Mouse (Mus musculus) lung, postnatal 25 days (tissue): ENCODE data around the gene Cblc.

Source experiments
- DNase-seq: peaks from one replicate; pipeline ENCODE4 v3.0.0; 2022; ENCODE audit warnings: low spot score

Cblc gene

GRCm38 (mm10) chr7:19796697-19797588 lies at the start of gene Cblc:
TSS of gene Cblc (minus strand) at chr7:19796809.
- peak; percentile 94 for DNase-seq

- no peak for DNase-seq
These were observed 48.0 kb upstream of the Cblc start for GRCm38 (mm10) chr7:19844521-19845171.

GRCm38 (mm10) chr7:19843561-19843960 lies 47.0 kb upstream of the Cblc start:
- DNase-seq = peak; percentile 74

GRCm38 (mm10) chr7:19842885-19843504 lies 46.4 kb upstream of the Cblc start:
- DNase-seq = no peak

- DNase-seq = no peak
These were observed 45.2 kb upstream of the Cblc start for GRCm38 (mm10) chr7:19841686-19842413.

GRCm38 (mm10) chr7:19840936-19841335 lies 44.3 kb upstream of the Cblc start:
- DNase-seq = no peak

GRCm38 (mm10) chr7:19840371-19840770 lies 43.8 kb upstream of the Cblc start:
- no peak for DNase-seq

GRCm38 (mm10) chr7:19836843-19837242 lies 40.2 kb upstream of the Cblc start:
- DNase-seq = no peak

GRCm38 (mm10) chr7:19834055-19834454 lies 37.4 kb upstream of the Cblc start:
- DNase-seq = no peak

GRCm38 (mm10) chr7:19831837-19832236 lies 35.2 kb upstream of the Cblc start:
- no peak for DNase-seq

GRCm38 (mm10) chr7:19830682-19831156 lies 34.1 kb upstream of the Cblc start:
- peak; percentile 95 for DNase-seq

- DNase-seq = no peak
These were observed 33.1 kb upstream of the Cblc start for GRCm38 (mm10) chr7:19829694-19830093.

- no peak for DNase-seq
These were observed 30.1 kb upstream of the Cblc start for GRCm38 (mm10) chr7:19826756-19827155.

- peak; percentile 91 for DNase-seq
These were observed 27.8 kb upstream of the Cblc start for GRCm38 (mm10) chr7:19824182-19824973.

GRCm38 (mm10) chr7:19823256-19824181 lies 26.9 kb upstream of the Cblc start:
- DNase-seq = no peak

- DNase-seq = peak; percentile 77
These were observed 26.0 kb upstream of the Cblc start, which contains the start of gene Bcl3 for GRCm38 (mm10) chr7:19822604-19823058. TSS of gene Bcl3 (minus strand) at chr7:19822770.

GRCm38 (mm10) chr7:19822193-19822592 lies 25.6 kb upstream of the Cblc start:
- DNase-seq = no peak

- DNase-seq = no peak
These were observed 25.0 kb upstream of the Cblc start for GRCm38 (mm10) chr7:19821633-19822032.

GRCm38 (mm10) chr7:19820347-19821048 lies 23.9 kb upstream of the Cblc start:
- DNase-seq = no peak
